Mouse (Mus musculus) limb, embryonic 10.5 days (tissue): ENCODE data around the gene Rab37. TPM values are rescaled to one million over a fixed set of nuclear protein-coding genes. Genes with fewer than 3 reads are reported as not detected.

ENCODE experiments used
- DNase-seq: peaks from one replicate; pipeline ENCODE4 v3.0.0-alpha.2; 2017; ENCODE audit warnings: low spot score
- H3K27ac ChIP-seq: fragments of 300-500 bp; sonication (generic); 2 replicates; pipeline ENCODE4 v1.5.1; 2016; ENCODE audit warnings: mild to moderate bottlenecking
- H3K27me3 ChIP-seq: fragments of 300-500 bp; sonication (generic); 2 replicates; pipeline ENCODE4 v1.6.1; 2016; ENCODE audit warnings: low read depth, mild to moderate bottlenecking; ENCODE audit not compliant: poor library complexity, severe bottlenecking
- H3K36me3 ChIP-seq: fragments of 300-500 bp; sonication (generic); 2 replicates; pipeline ENCODE4 v1.6.1; 2016; ENCODE audit warnings: mild to moderate bottlenecking, moderate library complexity
- H3K4me1 ChIP-seq: fragments of 300-500 bp; sonication (generic); 2 replicates; pipeline ENCODE4 v1.6.1; 2016
- H3K4me3 ChIP-seq: fragments of 300-500 bp; sonication (generic); 2 replicates; pipeline ENCODE4 v1.5.1; 2016; ENCODE audit warnings: mild to moderate bottlenecking, moderate library complexity
- H3K9me3 ChIP-seq: fragments of 300-500 bp; sonication (generic); replicated peaks from 2 replicates; pipeline ENCODE4 v1.6.1; 2016; ENCODE audit warnings: mild to moderate bottlenecking
- WGBS: fragments of 180-500 bp; shearing (Covaris S2); methylation state at CpG from one replicate; pipeline ENCODE4 v1.1.7; 2016; 5-methylcytosine and 5-hydroxymethylcytosine counted together
- polyA plus RNA-seq: library from polyadenylated mRNA; unstranded; fragments of >200 nt; fragmentation: Nextera tagmentation; extraction: Ambion mirVana; gene quantifications from 2 replicates; pipeline ENCODE4 v1.2.1, GENCODE M21; 2016

The Rab37 gene
- polyA plus RNA-seq, 1 experiment from 2014 or later: 1.8 TPM

DNA sequence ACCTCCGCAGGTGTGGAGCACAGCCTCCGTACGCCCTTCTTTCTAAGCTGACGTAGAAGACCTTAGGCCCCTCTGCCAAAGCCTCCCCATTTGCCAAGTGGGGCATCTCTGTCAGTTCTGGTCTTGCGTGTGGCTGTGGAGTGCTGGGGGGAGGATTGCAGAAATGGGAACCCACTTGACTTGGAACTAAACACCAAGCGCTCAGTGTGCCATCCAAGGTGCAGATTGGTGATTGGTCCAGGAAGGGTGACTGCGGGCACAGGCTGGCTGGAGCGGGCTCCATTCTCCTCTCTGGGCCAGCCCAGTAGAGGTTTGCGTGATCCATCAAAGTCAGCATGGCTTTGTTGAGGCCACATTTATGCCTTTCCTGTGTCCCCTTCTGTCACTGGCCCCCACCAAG is 111.5 kb downstream of the Rab37 start:
- no peak overlapping the region for H3K4me3 ChIP-seq
- no peak for DNase-seq
- H3K27me3 ChIP-seq: peaks cover 35% of the 10 kb centered on the region
- H3K4me1 ChIP-seq: peaks cover 25% of the 10 kb centered on the region
- H3K27ac ChIP-seq: no peak overlapping the region
- WGBS: 95% methylated on average over 9 of the region's 9 CpGs
- peaks cover 39% of the 10 kb centered on the region for H3K36me3 ChIP-seq
- no peaks in the 10 kb centered on the region for H3K9me3 ChIP-seq

GRCm38 (mm10) chr11:115208126-115208525 is 116.9 kb downstream of the Rab37 start:
- peaks cover 32% of the 10 kb centered on the region for H3K36me3 ChIP-seq
- no peak overlapping the region for H3K4me3 ChIP-seq
- peaks cover 25% of the 10 kb centered on the region; the same call in 1 of the 2 replicates for H3K27me3 ChIP-seq
- H3K27ac ChIP-seq: no peak overlapping the region
- no peaks in the 10 kb centered on the region for H3K9me3 ChIP-seq
- whole genome bisulfite sequencing: 80% methylated on average over 12 of the region's 12 CpGs
- DNase-seq: no peak
- peaks cover 48% of the 10 kb centered on the region for H3K4me1 ChIP-seq

- Histone ChIP-seq H3K27ac (peak overlapping the region; percentile 5; the same call in 1 of the 2 replicates), H3K9me3 (no peaks in the 10 kb centered on the region)
These were observed 117.8 kb downstream of the Rab37 start for GRCm38 (mm10) chr11:115208776-115209732.

DNA sequence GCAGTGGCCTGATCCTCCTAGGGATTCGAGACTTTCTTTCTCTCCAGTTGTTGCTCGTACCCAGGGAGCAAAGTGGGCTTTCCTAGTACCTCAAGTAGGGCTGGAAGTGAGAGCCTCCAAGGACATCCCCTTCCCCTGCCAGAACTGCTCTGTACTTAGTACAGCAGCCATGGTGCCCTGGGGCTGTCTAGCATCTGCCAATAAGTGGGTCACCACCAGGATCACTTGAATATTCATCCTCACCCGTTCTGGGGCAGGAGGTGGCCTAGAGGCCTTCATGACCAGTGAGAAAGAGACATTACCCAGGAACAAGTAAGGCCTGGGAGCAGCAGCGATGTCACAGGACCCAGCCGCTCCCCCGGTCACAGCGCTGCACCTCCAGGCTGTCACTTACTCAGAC is 118.7 kb downstream of the Rab37 start:
- H3K9me3 ChIP-seq: no peaks in the 10 kb centered on the region
- no peak overlapping the region for H3K4me3 ChIP-seq
- DNase-seq: no peak
- peaks cover 28% of the 10 kb centered on the region for H3K36me3 ChIP-seq
- peak overlapping the region; percentile 5; the same call in 1 of the 2 replicates for H3K27ac ChIP-seq
- H3K4me1 ChIP-seq: peaks cover 63% of the 10 kb centered on the region
- H3K27me3 ChIP-seq: peaks cover 23% of the 10 kb centered on the region; the same call in 1 of the 2 replicates
- WGBS: 74% methylated on average over 7 of the region's 7 CpGs

More at GRCm38 (mm10) chr11:115208776-115209732, 117.8 kb downstream of the Rab37 start:
- Histone ChIP-seq H3K36me3 (peaks cover 28% of the 10 kb centered on the region), H3K27me3 (peaks cover 24% of the 10 kb centered on the region; the same call in 1 of the 2 replicates), H3K4me1 (peaks cover 56% of the 10 kb centered on the region), H3K4me3 (no peak overlapping the region)
- WGBS: 80% methylated on average over 25 of the region's 25 CpGs
- DNase-seq: no peak

Other genes starting within 250 kb of the Rab37 start
- gene Gprc5c, start 240.3 kb upstream of the Rab37 start, polyA plus RNA-seq: 40.7 and 50.1 TPM in 2 replicates
- 0.49 and 0.67 TPM in 2 replicates for gene Cd300a, start 201.4 kb upstream of the Rab37 start, polyA plus RNA-seq
- not detected in 2 replicates for gene Cd300lb, start 157.0 kb upstream of the Rab37 start, polyA plus RNA-seq
- not detected in 2 replicates for gene Cd300c, start 122.3 kb upstream of the Rab37 start, polyA plus RNA-seq
- gene Cd300ld, start 101.5 kb upstream of the Rab37 start, polyA plus RNA-seq: not detected in 2 replicates
- 0.51 TPM in 1 of 2 replicates, not detected in the other for gene Cd300c2, start 89.6 kb upstream of the Rab37 start, polyA plus RNA-seq
- not detected in 2 replicates for gene Cd300ld2, start 75.2 kb upstream of the Rab37 start, polyA plus RNA-seq
- not detected in 2 replicates for gene Cd300ld4, start 64.4 kb upstream of the Rab37 start, polyA plus RNA-seq
- not detected in 2 replicates for gene Cd300ld5, start 53.7 kb upstream of the Rab37 start, polyA plus RNA-seq
- gene Cd300ld3, start 43.0 kb upstream of the Rab37 start, polyA plus RNA-seq: not detected in 2 replicates
- gene Cd300e, start 29.3 kb upstream of the Rab37 start, polyA plus RNA-seq: not detected in 2 replicates
- gene Cd300lf, start 42.6 kb downstream of the Rab37 start, polyA plus RNA-seq: 0.06 TPM in 1 of 2 replicates, not detected in the other
- gene Slc9a3r1, start 71.9 kb downstream of the Rab37 start, polyA plus RNA-seq: 30.7 and 32.2 TPM in 2 replicates
- 9.1 and 9.8 TPM in 2 replicates for gene Tmem104, start 96.1 kb downstream of the Rab37 start, polyA plus RNA-seq
- 15.6 and 22.7 TPM in 2 replicates for gene Nat9, start 96.4 kb downstream of the Rab37 start, polyA plus RNA-seq
- gene Grin2c, start 175.8 kb downstream of the Rab37 start, polyA plus RNA-seq: 0.11 and 0.34 TPM in 2 replicates
- gene Fdxr, start 185.6 kb downstream of the Rab37 start, polyA plus RNA-seq: 18.2 and 19.3 TPM in 2 replicates
- 0.06 and 0.13 TPM in 2 replicates for gene Fads6, start 206.2 kb downstream of the Rab37 start, polyA plus RNA-seq
- gene Otop2, start 215.7 kb downstream of the Rab37 start, polyA plus RNA-seq: not detected in 2 replicates
- gene Ush1g, start 230.6 kb downstream of the Rab37 start, polyA plus RNA-seq: not detected in 2 replicates
- not detected in 2 replicates for gene Otop3, start 243.3 kb downstream of the Rab37 start, polyA plus RNA-seq